18 mouse cellular contexts compared by ENCODE assay signal in genomic region chr1:63995828-63996227, GRCm38 (mm10).
DNase-seq lines count a peak whose midpoint lies in the region; ATAC-seq and TF ChIP-seq lines count a peak whose summit lies in the region.
"Had no signal": no experiment of that assay in that cellular context is flagged by ENCODE, and none has a peak within 500 bp of the region (broad histone marks: within the 10 kb centered on the region; RNA-seq: fewer than 3 reads in every experiment).

No protein-coding gene starts in this region.

- peak; percentile 25 for DNase-seq in CD4-positive, CD25-positive, alpha-beta regulatory T cell, adult 2 months (ENCODE audit: low read depth, low spot score)
- DNase-seq in hindbrain, embryonic 10.5 days (ENCODE audit: low spot score), result no peak
- no peak for DNase-seq in hindbrain, postnatal 0 days (ENCODE audit: low spot score)
- no peak for DNase-seq in left cerebral cortex, adult 2 months (ENCODE audit: extremely low spot score in 1 of 2, low spot score in 2 of 2)
- no peak for DNase-seq in left cerebral cortex, postnatal 14 days (ENCODE audit: low spot score in 2 of 2)
- DNase-seq in lung, postnatal 4 days, result no peak
- DNase-seq: cerebellum, postnatal 14 days; heart, postnatal 4 days; kidney, adult 8-10 months; left cerebral cortex, postnatal 4 days; lung, embryonic 14.5 days; spleen, adult 18-20 months; thymus, postnatal 4 days had no signal

- no peak for TF ChIP-seq CTCF in hindbrain, postnatal 0 days (IDR thresholded peaks at IDR 0.05; ENCODE audit: low read depth)
- TF ChIP-seq CTCF in left cerebral cortex, adult 2 months (IDR thresholded peaks at IDR 0.05), result no peak

- H3K27ac ChIP-seq in hindbrain, embryonic 10.5 days, result peak overlapping the region; percentile 90; the same call in 1 of the 2 replicates
- H3K27ac ChIP-seq in hindbrain, postnatal 0 days, result no peak overlapping the region
- peak overlapping the region; percentile 74 for H3K27ac ChIP-seq in left cerebral cortex, adult 2 months
- no peak overlapping the region for H3K27ac ChIP-seq in stomach, embryonic 15.5 days

- no peak overlapping the region for H3K4me3 ChIP-seq in hindbrain, embryonic 10.5 days
- H3K4me3 ChIP-seq in hindbrain, postnatal 0 days (ENCODE audit: low read length), result no peak overlapping the region
- H3K4me3 ChIP-seq in left cerebral cortex, adult 2 months, result no peak overlapping the region
- no peak overlapping the region for H3K4me3 ChIP-seq in stomach, embryonic 15.5 days (replicated peaks)

- no peaks in the 10 kb centered on the region for H3K9me3 ChIP-seq in hindbrain, embryonic 10.5 days
- no peaks in the 10 kb centered on the region for H3K9me3 ChIP-seq in hindbrain, postnatal 0 days (ENCODE audit: low read length)
- H3K9me3 ChIP-seq in stomach, embryonic 15.5 days, result no peaks in the 10 kb centered on the region

- WGBS in hindbrain, embryonic 10.5 days, result 51% methylated on average over 4 of the region's 4 CpGs
- WGBS in hindbrain, postnatal 0 days, result 39% methylated on average over 4 of the region's 4 CpGs
- 36% methylated on average over 4 of the region's 4 CpGs for WGBS in stomach, embryonic 15.5 days

- H3K4me2 ChIP-seq in hindbrain, postnatal 0 days (ENCODE audit: low read depth, low read length), result no peak overlapping the region
- H3K4me2 ChIP-seq in stomach, embryonic 15.5 days, result no peak overlapping the region
- H3K4me2 ChIP-seq: liver, embryonic 11.5 days; lung, embryonic 14.5 days had no signal

- intact Hi-C loops in left cerebral cortex, adult 2 months (cut with DNase I), result no loop called here
- intact Hi-C loops in left cerebral cortex, postnatal 14 days (cut with DNase I), result no loop called here

- no peak overlapping the region for H3K9ac ChIP-seq in hindbrain, postnatal 0 days (replicated peaks; ENCODE audit: low read length)
- H3K9ac ChIP-seq in stomach, embryonic 15.5 days, result no peak overlapping the region
- H3K9ac ChIP-seq: lung, embryonic 14.5 days had no signal

- H3K27me3 ChIP-seq in hindbrain, embryonic 10.5 days (ENCODE audit: insufficient read depth, poor library complexity, severe bottlenecking), result no peaks in the 10 kb centered on the region
- no peaks in the 10 kb centered on the region for H3K27me3 ChIP-seq in hindbrain, postnatal 0 days (ENCODE audit: insufficient read depth, low read length)
- H3K27me3 ChIP-seq in stomach, embryonic 15.5 days (replicated peaks), result no peaks in the 10 kb centered on the region
- H3K27me3 ChIP-seq: Patski had no signal

- no peak for ATAC-seq in CD4-positive, CD25-positive, alpha-beta regulatory T cell, adult 4 months
- ATAC-seq in hindbrain, postnatal 0 days, result no peak
- 0 out of 2 replicates have a peak, but pooled peaks have one; percentile 47 for ATAC-seq in stomach, embryonic 15.5 days (ENCODE audit: insufficient read depth, low FRiP score, low read depth)
- ATAC-seq: midbrain, embryonic 16.5 days; Patski had no signal

- H3K36me3 ChIP-seq in hindbrain, embryonic 10.5 days, result no peaks in the 10 kb centered on the region
- no peaks in the 10 kb centered on the region for H3K36me3 ChIP-seq in hindbrain, postnatal 0 days (ENCODE audit: insufficient read depth, low read length)
- no peaks in the 10 kb centered on the region for H3K36me3 ChIP-seq in stomach, embryonic 15.5 days

- peaks cover 31% of the 10 kb centered on the region for H3K4me1 ChIP-seq in hindbrain, embryonic 10.5 days (replicated peaks)
- H3K4me1 ChIP-seq in hindbrain, postnatal 0 days (ENCODE audit: insufficient read depth, low read length), result peaks cover 21% of the 10 kb centered on the region
- H3K4me1 ChIP-seq in stomach, embryonic 15.5 days, result peaks cover 13% of the 10 kb centered on the region; the same call in 1 of the 2 replicates

Comparison
In these comparisons a context has a peak if more than half of its experiments do, and no peak if none do; other contexts are left out.
1. H3K27ac ChIP-seq: peak in hindbrain, embryonic 10.5 days (single experiment) and left cerebral cortex, adult 2 months (single experiment); none in hindbrain, postnatal 0 days (single experiment) and stomach, embryonic 15.5 days (single experiment).